Mouse (Mus musculus): ENCODE results near the gene Spink4. TPM values are rescaled to one million over a fixed set of nuclear protein-coding genes. Genes with fewer than 3 reads are reported as not detected.
A peak's percentile ranks its signal among the peaks of the same experiment; 100 is the strongest.

Spink4 gene
- polyA plus RNA-seq, 1 experiment from 2014 or later = not detected

DNA sequence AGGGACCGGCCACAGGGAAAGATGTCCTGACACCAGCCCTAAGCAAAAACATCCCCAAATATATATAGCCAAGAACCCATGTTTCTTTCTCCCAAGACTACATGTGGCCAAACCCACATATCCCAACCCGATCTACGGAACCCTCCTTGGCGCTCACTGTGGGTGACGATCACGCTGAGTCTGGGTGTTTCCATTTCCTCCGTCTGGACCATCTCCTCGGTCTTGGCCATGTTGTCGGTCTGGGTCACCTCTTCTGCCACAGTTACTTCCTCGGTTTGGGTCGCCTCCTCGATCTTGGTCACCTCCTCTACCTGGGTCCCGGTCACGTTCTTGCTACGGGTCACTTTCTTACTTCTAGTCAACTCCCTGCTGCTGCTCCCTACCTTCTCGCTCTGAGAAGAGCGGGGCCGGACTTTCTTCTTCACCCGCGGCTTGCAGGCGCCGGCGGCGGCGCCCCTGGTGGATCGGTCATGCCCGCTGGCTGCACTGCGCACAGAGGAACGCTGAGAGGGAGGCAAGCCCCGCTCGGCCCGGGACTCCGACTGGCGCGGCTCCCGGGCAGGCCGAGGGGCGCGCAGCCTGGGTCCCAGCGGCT, 27.8 kb downstream of the Spink4 start:
- Histone ChIP-seq H3K27ac (ENCODE audit: low read length) (peak overlapping the region; percentile 83), H3K4me3 (ENCODE audit: low read length) (peak overlapping the region; percentile 77), H3K9me3 (ENCODE audit: low read length) (no peaks in the 10 kb centered on the region), H3K9ac (replicated peaks; ENCODE audit: low read length) (peak overlapping the region; percentile 84), H3K4me1 (ENCODE audit: insufficient read depth, low read length) (peaks cover 19% of the 10 kb centered on the region), H3K36me3 (ENCODE audit: insufficient read depth, low read length) (peaks cover 28% of the 10 kb centered on the region), H3K4me2 (replicated peaks; ENCODE audit: low read depth, low read length) (peak overlapping the region; percentile 77), H3K27me3 (ENCODE audit: insufficient read depth, low read length) (no peaks in the 10 kb centered on the region)
- peak; percentile 39 for ATAC-seq (ENCODE audit: low FRiP score, low TSS enrichment)
- under 1% methylated on average over 40 of the region's 40 CpGs for WGBS

DNA sequence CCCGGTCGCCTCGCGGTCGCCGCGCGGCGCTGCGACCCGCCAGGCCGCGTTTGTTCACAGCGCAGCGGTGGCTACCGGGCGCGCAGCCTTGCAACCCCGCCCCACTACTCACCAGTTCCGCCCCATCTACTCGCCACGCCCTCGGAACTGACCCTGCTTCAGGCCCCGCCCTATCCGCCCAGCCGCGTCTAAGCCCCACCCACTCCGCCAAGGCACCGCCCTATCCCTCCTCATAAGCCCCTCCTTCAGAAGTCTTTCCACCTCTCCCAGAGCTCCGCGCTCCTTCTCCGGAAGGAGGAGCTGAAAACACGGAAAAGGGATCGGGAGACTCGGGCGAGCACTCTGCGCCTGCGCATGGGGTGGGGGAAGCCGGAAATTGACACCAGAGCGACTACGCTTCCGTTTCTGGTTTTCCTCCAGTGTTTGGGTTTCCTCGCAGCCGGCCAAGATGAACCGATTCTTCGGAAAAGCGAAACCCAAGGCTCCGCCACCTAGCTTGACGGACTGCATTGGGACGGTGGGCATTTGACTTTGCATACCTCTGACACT, 28.4 kb downstream of the Spink4 start, which contains the start of the genes Bag1 and Chmp5:
Gene Bag1 (minus strand): TSS at position 135 of the 549 bp plus-strand sequence.
Gene Chmp5 (plus strand): TSS at position 248 of the 549 bp plus-strand sequence.
- Histone ChIP-seq H3K9ac (replicated peaks; ENCODE audit: low read length) (peak within 1 kb of the TSS; percentile 84), H3K27ac (ENCODE audit: low read length) (peak within 1 kb of the TSS; percentile 83), H3K4me2 (replicated peaks; ENCODE audit: low read depth, low read length) (peak within 1 kb of the TSS; percentile 89), H3K27me3 (ENCODE audit: insufficient read depth, low read length) (no peaks in the 10 kb centered on the region), H3K4me1 (ENCODE audit: insufficient read depth, low read length) (peaks cover 19% of the 10 kb centered on the region), H3K4me3 (ENCODE audit: low read length) (peak within 1 kb of the TSS; percentile 77), H3K36me3 (ENCODE audit: insufficient read depth, low read length) (peaks cover 28% of the 10 kb centered on the region), H3K9me3 (ENCODE audit: low read length) (no peaks in the 10 kb centered on the region)
- peak; percentile 98 for ATAC-seq (ENCODE audit: low FRiP score, low TSS enrichment)
- WGBS = 0% methylated on average over 50 of the region's 50 CpGs

DNA sequence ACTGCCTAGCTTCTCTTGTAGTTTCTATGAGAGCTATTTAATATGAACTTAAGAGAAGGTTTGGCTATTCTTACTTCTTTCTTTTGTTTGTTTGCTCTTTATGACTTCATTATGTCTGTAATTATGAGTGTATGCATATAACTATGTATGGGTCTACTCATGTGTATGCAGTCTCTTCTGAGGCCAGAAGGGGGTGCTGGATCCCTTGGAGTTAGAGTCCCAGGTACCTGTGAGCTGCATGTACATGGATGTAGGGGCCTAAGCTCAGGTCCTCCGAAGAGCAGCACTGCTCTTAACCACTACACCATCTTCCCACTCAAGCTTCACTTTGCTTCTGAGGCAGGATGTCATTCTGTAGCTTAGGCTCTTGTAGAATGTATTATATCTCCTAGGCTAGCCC, 33.7 kb downstream of the Spink4 start:
- Histone ChIP-seq H3K27me3 (ENCODE audit: insufficient read depth, low read length) (no peaks in the 10 kb centered on the region), H3K4me1 (ENCODE audit: insufficient read depth, low read length) (peaks cover 9% of the 10 kb centered on the region), H3K36me3 (ENCODE audit: insufficient read depth, low read length) (peaks cover 37% of the 10 kb centered on the region), H3K4me3 (ENCODE audit: low read length) (no peak overlapping the region), H3K9ac (replicated peaks; ENCODE audit: low read length) (no peak overlapping the region), H3K27ac (ENCODE audit: low read length) (no peak overlapping the region), H3K4me2 (replicated peaks; ENCODE audit: low read depth, low read length) (no peak overlapping the region), H3K9me3 (ENCODE audit: low read length) (no peaks in the 10 kb centered on the region)
- 93% methylated on average over 1 of the region's 1 CpGs for WGBS
- no peak for ATAC-seq (ENCODE audit: low FRiP score, low TSS enrichment)

DNA sequence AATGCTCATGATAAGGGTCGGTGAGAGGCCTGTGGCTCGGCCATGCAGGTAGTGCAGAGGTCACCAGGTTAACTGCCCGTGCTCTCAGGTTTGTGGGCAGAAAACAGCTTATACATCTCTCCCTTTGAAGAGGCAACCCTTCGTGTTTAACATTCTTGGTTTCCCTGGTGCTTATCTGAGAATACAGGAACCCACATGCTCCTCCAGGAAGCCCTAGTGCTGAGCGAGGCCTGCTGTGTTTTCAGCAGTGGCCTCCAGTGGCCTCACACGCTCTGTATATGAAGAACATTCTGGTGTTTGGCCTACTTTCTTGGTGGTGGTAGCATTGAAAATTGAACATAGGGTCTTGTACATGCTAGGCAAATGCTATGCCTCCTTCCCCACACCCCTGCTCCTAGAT, 36.1 kb downstream of the Spink4 start:
- 81% methylated on average over 6 of the region's 6 CpGs for WGBS
- Histone ChIP-seq H3K4me3 (ENCODE audit: low read length) (no peak overlapping the region), H3K9ac (replicated peaks; ENCODE audit: low read length) (no peak overlapping the region), H3K36me3 (ENCODE audit: insufficient read depth, low read length) (peaks cover 56% of the 10 kb centered on the region), H3K4me2 (replicated peaks; ENCODE audit: low read depth, low read length) (no peak overlapping the region), H3K4me1 (ENCODE audit: insufficient read depth, low read length) (no peaks in the 10 kb centered on the region), H3K27me3 (ENCODE audit: insufficient read depth, low read length) (no peaks in the 10 kb centered on the region), H3K27ac (ENCODE audit: low read length) (no peak overlapping the region), H3K9me3 (ENCODE audit: low read length) (no peaks in the 10 kb centered on the region)
- ATAC-seq (ENCODE audit: low FRiP score, low TSS enrichment) = no peak

DNA sequence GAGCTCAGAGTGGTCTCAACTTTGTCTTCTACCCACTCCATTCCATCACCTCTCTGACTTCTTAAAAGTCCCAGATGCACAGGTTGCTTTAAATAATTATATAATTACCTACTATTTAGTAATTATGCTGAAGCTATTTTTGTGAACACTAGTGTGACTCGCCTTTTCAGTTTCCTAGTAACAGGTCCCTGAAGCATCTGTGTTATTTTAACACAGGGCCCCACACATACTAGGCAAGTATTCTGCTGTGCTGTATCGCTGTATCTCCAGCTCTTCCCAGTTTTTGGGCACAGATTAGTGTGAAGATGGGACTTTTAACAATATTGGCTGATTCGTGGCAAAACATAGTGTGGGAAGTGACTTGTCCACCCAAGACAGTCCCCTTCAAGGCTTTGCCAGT, 43.7 kb downstream of the Spink4 start:
- Histone ChIP-seq H3K4me1 (ENCODE audit: insufficient read depth, low read length) (0 out of 2 replicates have a peak, but pooled peaks cover 2% of the 10 kb centered on the region), H3K27ac (ENCODE audit: low read length) (no peak overlapping the region), H3K9me3 (ENCODE audit: low read length) (no peaks in the 10 kb centered on the region), H3K4me3 (ENCODE audit: low read length) (no peak overlapping the region), H3K27me3 (ENCODE audit: insufficient read depth, low read length) (no peaks in the 10 kb centered on the region), H3K9ac (replicated peaks; ENCODE audit: low read length) (no peak overlapping the region), H3K4me2 (replicated peaks; ENCODE audit: low read depth, low read length) (no peak overlapping the region), H3K36me3 (ENCODE audit: insufficient read depth, low read length) (peaks cover 58% of the 10 kb centered on the region)
- 89% methylated on average over 3 of the region's 3 CpGs for WGBS
- no peak for ATAC-seq (ENCODE audit: low FRiP score, low TSS enrichment)

DNA sequence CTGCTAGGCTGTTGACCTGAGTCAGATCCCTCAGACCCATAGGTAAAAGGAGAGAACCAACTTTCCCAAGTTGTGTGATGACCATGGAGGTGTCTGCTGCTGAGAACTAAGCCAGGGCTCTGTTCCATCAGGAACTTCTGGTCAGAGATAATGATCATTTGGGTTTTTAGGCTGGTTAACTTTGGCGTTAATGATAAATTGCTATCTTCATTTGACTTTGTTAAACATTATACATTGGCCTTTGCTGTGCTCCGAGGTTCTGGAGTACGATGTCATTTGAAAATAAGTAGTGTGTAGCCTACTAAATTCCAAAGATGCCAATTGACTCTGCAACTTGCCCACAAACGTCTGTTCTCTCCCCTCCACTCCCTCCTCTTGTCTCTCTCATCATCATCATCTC, 49.3 kb downstream of the Spink4 start:
- no peak for ATAC-seq (ENCODE audit: low FRiP score, low TSS enrichment)
- Histone ChIP-seq H3K9me3 (ENCODE audit: low read length) (no peaks in the 10 kb centered on the region), H3K27me3 (ENCODE audit: insufficient read depth, low read length) (no peaks in the 10 kb centered on the region), H3K4me1 (ENCODE audit: insufficient read depth, low read length) (peaks cover 18% of the 10 kb centered on the region), H3K4me3 (ENCODE audit: low read length) (no peak overlapping the region), H3K4me2 (replicated peaks; ENCODE audit: low read depth, low read length) (no peak overlapping the region), H3K27ac (ENCODE audit: low read length) (peak overlapping the region; percentile 95), H3K9ac (replicated peaks; ENCODE audit: low read length) (no peak overlapping the region), H3K36me3 (ENCODE audit: insufficient read depth, low read length) (peaks cover 21% of the 10 kb centered on the region)
- WGBS = 54% methylated on average over 4 of the region's 4 CpGs

DNA sequence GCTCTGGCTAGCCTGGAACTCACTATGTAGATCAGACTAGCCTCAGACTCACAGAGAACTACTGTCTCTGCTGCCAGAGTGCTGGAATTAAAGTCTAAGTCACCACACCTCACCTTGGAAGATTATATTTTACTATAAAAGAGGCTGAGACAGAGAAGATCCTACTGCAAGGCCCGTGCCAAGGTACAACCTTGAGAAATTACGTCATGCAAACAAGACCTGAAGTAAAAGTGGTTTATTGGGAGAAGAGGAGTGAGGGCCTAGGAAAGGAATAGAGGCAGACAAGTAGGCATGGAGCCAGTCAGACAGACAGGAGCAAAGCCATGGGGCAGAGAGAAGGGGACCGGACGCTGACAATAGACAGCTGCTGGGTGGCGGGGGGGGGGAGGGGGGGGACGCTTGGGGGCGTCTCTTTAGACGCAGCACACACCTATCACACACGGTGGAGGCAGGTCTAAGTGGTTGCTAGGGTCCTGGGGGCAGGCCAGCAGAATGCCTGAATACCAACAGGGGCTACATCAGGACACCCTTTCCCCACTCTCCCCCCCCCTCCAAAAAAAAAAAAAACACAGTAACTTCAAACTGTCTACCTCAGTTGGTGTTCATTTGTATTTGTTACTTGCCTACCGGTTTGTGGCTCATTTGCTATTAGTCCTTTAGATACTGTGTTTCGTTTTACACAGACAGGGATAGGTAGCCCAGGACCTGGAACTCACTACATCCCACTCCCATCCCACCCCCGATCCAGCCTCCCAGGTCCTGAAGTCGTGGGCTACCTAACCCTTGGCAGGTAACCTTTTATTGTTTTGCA, 50.1 kb downstream of the Spink4 start:
- Histone ChIP-seq H3K4me1 (ENCODE audit: insufficient read depth, low read length) (peaks cover 18% of the 10 kb centered on the region), H3K27ac (ENCODE audit: low read length) (peak overlapping the region; percentile 95), H3K4me3 (ENCODE audit: low read length) (peak overlapping the region; percentile 86), H3K9me3 (ENCODE audit: low read length) (no peaks in the 10 kb centered on the region), H3K27me3 (ENCODE audit: insufficient read depth, low read length) (no peaks in the 10 kb centered on the region), H3K9ac (replicated peaks; ENCODE audit: low read length) (peak overlapping the region; percentile 90), H3K36me3 (ENCODE audit: insufficient read depth, low read length) (peaks cover 17% of the 10 kb centered on the region), H3K4me2 (replicated peaks; ENCODE audit: low read depth, low read length) (peak overlapping the region; percentile 79)
- ATAC-seq (ENCODE audit: low FRiP score, low TSS enrichment) = peak; percentile 39
- 10% methylated on average over 13 of the region's 13 CpGs for WGBS

DNA sequence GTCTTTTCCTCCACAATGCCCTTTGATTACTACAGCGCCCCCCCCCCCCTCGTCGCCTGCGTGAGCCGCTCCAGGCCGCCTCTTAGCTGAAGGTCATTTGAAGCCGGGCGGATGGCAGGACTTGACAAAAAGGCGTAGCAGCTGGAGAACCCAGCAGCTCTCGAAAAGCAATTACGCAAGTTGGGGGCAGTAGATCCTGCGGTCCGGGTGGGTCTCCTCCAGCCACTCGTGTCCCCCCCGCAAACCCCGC, 50.7 kb downstream of the Spink4 start:
- ATAC-seq (ENCODE audit: low FRiP score, low TSS enrichment) = no peak; the same call in 1 of the 2 replicates
- H3K36me3 ChIP-seq (ENCODE audit: insufficient read depth, low read length) = peaks cover 16% of the 10 kb centered on the region
- peak overlapping the region; percentile 95 for H3K27ac ChIP-seq (ENCODE audit: low read length)
- WGBS = 0% methylated on average over 15 of the region's 16 CpGs
- peak overlapping the region; percentile 86 for H3K4me3 ChIP-seq (ENCODE audit: low read length)
- H3K9me3 ChIP-seq (ENCODE audit: low read length) = no peaks in the 10 kb centered on the region
- peak overlapping the region; percentile 90 for H3K9ac ChIP-seq (replicated peaks; ENCODE audit: low read length)
- H3K4me1 ChIP-seq (ENCODE audit: insufficient read depth, low read length) = peaks cover 18% of the 10 kb centered on the region
- peak overlapping the region; percentile 79 for H3K4me2 ChIP-seq (replicated peaks; ENCODE audit: low read depth, low read length)
- H3K27me3 ChIP-seq (ENCODE audit: insufficient read depth, low read length) = no peaks in the 10 kb centered on the region

DNA sequence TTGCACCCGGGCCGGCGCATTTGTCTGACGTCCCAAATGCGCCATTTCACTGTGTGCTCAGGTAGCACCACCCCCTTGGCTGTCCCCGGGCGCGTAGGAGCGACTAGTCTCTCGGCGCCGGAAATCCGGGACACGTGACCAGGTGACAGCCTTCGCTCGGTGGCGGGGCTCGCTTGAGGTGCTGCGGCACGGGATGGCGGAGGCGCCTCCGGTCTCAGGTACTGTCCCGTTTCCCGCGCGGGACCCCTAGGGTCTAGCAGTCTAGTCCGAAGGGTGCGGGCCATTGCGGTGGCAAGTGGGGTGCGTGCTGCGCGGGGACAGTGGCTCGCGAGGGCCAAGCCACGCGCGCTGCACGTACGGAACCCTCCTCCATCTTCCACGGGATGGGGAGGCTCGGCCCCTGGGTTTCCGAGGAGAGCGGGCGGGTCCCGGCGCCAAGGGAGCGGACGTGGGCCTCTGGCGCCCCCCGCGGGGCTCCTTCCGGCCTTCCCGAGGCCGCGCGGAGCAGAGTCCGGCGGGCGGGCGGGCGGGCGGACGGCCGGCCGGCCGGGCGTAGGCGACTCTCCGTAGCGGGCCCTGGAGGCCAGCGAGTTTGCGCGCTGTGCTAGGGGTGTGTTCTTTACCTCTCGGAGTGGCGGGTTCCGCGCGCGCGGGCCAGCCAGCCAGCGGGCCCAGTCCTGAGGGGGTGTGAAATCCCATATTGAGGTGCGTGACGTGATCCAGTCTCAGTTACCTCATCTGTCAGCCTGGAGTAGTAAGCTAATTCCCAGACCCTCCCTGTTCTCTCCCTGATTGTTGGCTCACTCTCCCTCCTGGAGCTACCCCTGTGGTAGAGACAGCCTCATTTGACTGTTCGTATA, 51.2 kb downstream of the Spink4 start, which contains the start of gene Nfx1:
Gene Nfx1 (plus strand): TSS at position 65 of the 860 bp plus-strand sequence.
- peaks cover 18% of the 10 kb centered on the region for H3K4me1 ChIP-seq (ENCODE audit: insufficient read depth, low read length)
- H3K4me2 ChIP-seq (replicated peaks; ENCODE audit: low read depth, low read length) = peak within 1 kb of the TSS; percentile 79
- H3K4me3 ChIP-seq (ENCODE audit: low read length) = peak within 1 kb of the TSS; percentile 86
- H3K27ac ChIP-seq (ENCODE audit: low read length) = peak within 1 kb of the TSS; percentile 95
- H3K9me3 ChIP-seq (ENCODE audit: low read length) = no peaks in the 10 kb centered on the region
- peak within 1 kb of the TSS; percentile 90 for H3K9ac ChIP-seq (replicated peaks; ENCODE audit: low read length)
- H3K36me3 ChIP-seq (ENCODE audit: insufficient read depth, low read length) = peaks cover 11% of the 10 kb centered on the region
- no peaks in the 10 kb centered on the region for H3K27me3 ChIP-seq (ENCODE audit: insufficient read depth, low read length)
- 0% methylated on average over 75 of the region's 85 CpGs for WGBS
- ATAC-seq (ENCODE audit: low FRiP score, low TSS enrichment) = peak; percentile 97
